Mouse (Mus musculus) Patski (cell line): ENCODE measurements around the gene Shisal2a. TPM values are rescaled to one million over a fixed set of nuclear protein-coding genes. Genes with fewer than 3 reads are reported as not detected.

Source experiments
- ATAC-seq: fragments of 100-300 bp; one replicate; pipeline ENCODE4 v1.8.0; 2021
- CTCF ChIA-PET: fragments of 350-600 bp; sonication (Branson Sonifier 250); formaldehyde crosslinking; loops from one replicate; lab custom pipeline; 2022; ENCODE audit warnings: inconsistent platforms; lab: Charles Lee
- POLR2A ChIA-PET: fragments of 350-600 bp; sonication (Branson Sonifier 250); formaldehyde crosslinking; loops from one replicate; lab custom pipeline; 2022; ENCODE audit warnings: antibody characterized with exemption, inconsistent platforms; lab: Charles Lee
- DNase-seq: peaks from one replicate; pipeline ENCODE4 v3.0.0-alpha.2; 2011; ENCODE audit warnings: low read depth, low spot score
- H3K27me3 ChIP-seq: fragments of 371-371 bp; one replicate; pipeline ENCODE4 v1.5.1; 2021
- CTCF ChIP-seq: fragments of 100-300 bp; IDR thresholded peaks from one replicate; pipeline ENCODE4 v1.5.1; 2021
- in situ Hi-C: fragments of 300-500 bp; cut with MboI; formaldehyde crosslinking; loops from 3 replicates; pipeline ENCODE4 v1.11.1; 2018; ENCODE audit warnings: low pct_unique_long_range_greater_than_20kb, mixed read lengths
- polyA plus RNA-seq: library from polyadenylated mRNA; unstranded; gene quantifications from one replicate; pipeline ENCODE4 v1.2.3, GENCODE M21; 2021

Gene Shisal2a
- polyA plus RNA-seq, 1 experiment from 2014 or later = not detected

- no peaks in the 10 kb centered on the region for H3K27me3 ChIP-seq
- no peak for DNase-seq
- ChIA-PET POLR2A (no interaction called here), CTCF (interaction anchor here (0.7 to 1.7 kb wide), 6 partner anchors 20 to 219 kb away, joined by 3 to 6 read pairs (median 3); no protein-coding TSS in a partner anchor)
- no peak for ATAC-seq
- TF ChIP-seq CTCF = no peak
- in situ Hi-C loops = no loop called here
Measured at GRCm38 (mm10) chr4:108338811-108339210, 44.3 kb downstream of the Shisal2a start.

GRCm38 (mm10) chr4:108338321-108338733 is 44.8 kb downstream of the Shisal2a start:
- in situ Hi-C loops = no loop called here
- no peaks in the 10 kb centered on the region for H3K27me3 ChIP-seq
- CTCF ChIA-PET = interaction anchor here (1.7 kb wide), 1 partner anchor 151 kb away, joined by 6 read pairs; no protein-coding TSS in a partner anchor
- no peak for TF ChIP-seq CTCF
- ATAC-seq (no peak), DNase-seq (no peak)
- POLR2A ChIA-PET = no interaction called here

- H3K27me3 ChIP-seq = no peaks in the 10 kb centered on the region
- TF ChIP-seq CTCF = no peak
- ChIA-PET CTCF (interaction anchor here (1.7 kb wide), 1 partner anchor 152 kb away, joined by 6 read pairs; no protein-coding TSS in a partner anchor), POLR2A (no interaction called here)
- no peak for DNase-seq
- ATAC-seq = no peak
- in situ Hi-C loops = no loop called here
Measured at GRCm38 (mm10) chr4:108337817-108338216, 45.3 kb downstream of the Shisal2a start.

GRCm38 (mm10) chr4:108336765-108337164 is 46.4 kb downstream of the Shisal2a start:
- ATAC-seq (no peak), DNase-seq (no peak)
- H3K27me3 ChIP-seq = no peaks in the 10 kb centered on the region
- CTCF ChIA-PET = interaction anchor here (1.2 kb wide), 1 partner anchor 146 kb away, joined by 4 read pairs; no protein-coding TSS in a partner anchor
- no peak for TF ChIP-seq CTCF
- POLR2A ChIA-PET = interaction anchor here (0.6 kb wide), 1 partner anchor 336 kb away, joined by 3 read pairs; no protein-coding TSS in a partner anchor
- in situ Hi-C loops = no loop called here

- CTCF ChIA-PET = interaction anchor here (1.2 kb wide), 1 partner anchor 147 kb away, joined by 4 read pairs; no protein-coding TSS in a partner anchor
- POLR2A ChIA-PET = interaction anchor here (0.7 kb wide), 1 partner anchor 123 kb away, joined by 3 read pairs; no protein-coding TSS in a partner anchor
- no peak for DNase-seq
- TF ChIP-seq CTCF = no peak
- no peak for ATAC-seq
- in situ Hi-C loops = no loop called here
- H3K27me3 ChIP-seq = no peaks in the 10 kb centered on the region
Measured at GRCm38 (mm10) chr4:108335413-108335812, 47.7 kb downstream of the Shisal2a start.

GRCm38 (mm10) chr4:108332041-108332440 is 51.1 kb downstream of the Shisal2a start:
- no peak for TF ChIP-seq CTCF
- ChIA-PET CTCF (no interaction called here), POLR2A (interaction anchor here (0.7 kb wide), 1 partner anchor 456 kb away, joined by 3 read pairs; no protein-coding TSS in a partner anchor)
- ATAC-seq (no peak), DNase-seq (no peak)
- H3K27me3 ChIP-seq = no peaks in the 10 kb centered on the region
- in situ Hi-C loops = no loop called here

- no peaks in the 10 kb centered on the region for H3K27me3 ChIP-seq
- in situ Hi-C loops = no loop called here
- TF ChIP-seq CTCF = no peak
- ChIA-PET POLR2A (interaction anchor here (0.6 kb wide), 1 partner anchor 836 kb away, joined by 3 read pairs; no protein-coding TSS in a partner anchor), CTCF (no interaction called here)
- no peak for ATAC-seq
- no peak for DNase-seq
Measured at GRCm38 (mm10) chr4:108329840-108330239, 53.3 kb downstream of the Shisal2a start.

- ATAC-seq (peak; percentile 83), DNase-seq (peak; percentile 80)
- ChIA-PET POLR2A (no interaction called here), CTCF (interaction anchor here (1.3 to 1.8 kb wide), 4 partner anchors 12 to 162 kb away, joined by 3 to 12 read pairs (median 7); partner anchors contain the start of genes Echdc2 and Zyg11b)
- H3K27me3 ChIP-seq = no peaks in the 10 kb centered on the region
- in situ Hi-C loops = no loop called here
- TF ChIP-seq CTCF = no peak
Measured at GRCm38 (mm10) chr4:108327730-108328484, 55.2 kb downstream of the Shisal2a start, which contains the start of gene Coa7. Gene Coa7, plus strand, starts transcription at chr4:108328140.

GRCm38 (mm10) chr4:108327071-108327579 is 56.0 kb downstream of the Shisal2a start:
- DNase-seq = no peak
- TF ChIP-seq CTCF = peak; percentile 52
- in situ Hi-C loops = no loop called here
- H3K27me3 ChIP-seq = no peaks in the 10 kb centered on the region
- POLR2A ChIA-PET = interaction anchor here (0.7 kb wide), 1 partner anchor 403 kb away, joined by 5 read pairs; no protein-coding TSS in a partner anchor
- peak; percentile 54 for ATAC-seq
- CTCF ChIA-PET = interaction anchor here (1.0 to 1.9 kb wide), 9 partner anchors 12 to 396 kb away, joined by 3 to 12 read pairs (median 4); partner anchors contain the start of genes Echdc2 and Zyg11b

- CTCF ChIA-PET = no interaction called here
Measured at GRCm38 (mm10) chr4:108323588-108323987, 59.6 kb downstream of the Shisal2a start.

More at GRCm38 (mm10) chr4:108323588-108323987, 59.6 kb downstream of the Shisal2a start:
- TF ChIP-seq CTCF = no peak
- in situ Hi-C loops = no loop called here
- ATAC-seq (no peak), DNase-seq (no peak)
- H3K27me3 ChIP-seq = no peaks in the 10 kb centered on the region
- POLR2A ChIA-PET = no interaction called here
